Mouse (Mus musculus) liver, adult 2 months (tissue): ENCODE measurements at regions not wholly inside any gene's neighbourhood (a gene's known extent, or its start where the extent isn't known, plus 50 kb on each side); places are given as distances from the start of the nearest gene placed in this dataset.

Experiments used
- CTCF ChIP-seq: fragments of 200-500 bp; IDR thresholded peaks from 2 replicates; pipeline ENCODE4 v1.5.1; 2011; ENCODE audit warnings: low read depth, low read length, control low read depth
- POLR2A ChIP-seq: fragments of 200-500 bp; IDR thresholded peaks from 2 replicates; pipeline ENCODE4 v1.6.1; 2011; ENCODE audit warnings: low read length, control low read depth; ENCODE audit not compliant: insufficient read depth; ENCODE audit errors: extremely low read depth

- TF ChIP-seq POLR2A (no peak), CTCF (no peak)
These were observed 114.7 kb upstream of the Adra1d start for GRCm38 (mm10) chr2:131676736-131677135.
